Mouse (Mus musculus): ENCODE data around the gene Socs4.
"Not testable (repeated sequence)": the region's sequence is repeated elsewhere in the genome, so short reads cannot be mapped to it uniquely, and the experiment has no call there.

Gene Socs4

GRCm38 (mm10) chr14:47287021-47287420, 10.3 kb downstream of the Socs4 start:
- DNase-seq (ENCODE audit: low spot score): no peak

GRCm38 (mm10) chr14:47291772-47292171, 15.0 kb downstream of the Socs4 start:
- no peak for DNase-seq (ENCODE audit: low spot score)

- no peak for DNase-seq (ENCODE audit: low spot score)
These were observed 17.4 kb downstream of the Socs4 start for GRCm38 (mm10) chr14:47294136-47294535.

- DNase-seq (ENCODE audit: low spot score): no peak
These were observed 19.5 kb downstream of the Socs4 start for GRCm38 (mm10) chr14:47296232-47296631.

GRCm38 (mm10) chr14:47297785-47298407, 21.2 kb downstream of the Socs4 start, which contains the start of gene Mapk1ip1l:
Gene Mapk1ip1l (plus strand): TSS chr14:47298266.
- DNase-seq (ENCODE audit: low spot score): peak; percentile 78

GRCm38 (mm10) chr14:47298408-47298792, 21.7 kb downstream of the Socs4 start:
- no peak for DNase-seq (ENCODE audit: low spot score)

- DNase-seq (ENCODE audit: low spot score): peak; percentile 51
These were observed 22.1 kb downstream of the Socs4 start for GRCm38 (mm10) chr14:47298819-47299261.

GRCm38 (mm10) chr14:47302885-47303680, 26.4 kb downstream of the Socs4 start:
- no peak for DNase-seq (ENCODE audit: low spot score)

- DNase-seq (ENCODE audit: low spot score): no peak
These were observed 28.2 kb downstream of the Socs4 start for GRCm38 (mm10) chr14:47304814-47305405.

- no peak for DNase-seq (ENCODE audit: low spot score)
These were observed 29.2 kb downstream of the Socs4 start for GRCm38 (mm10) chr14:47305933-47306332.

GRCm38 (mm10) chr14:47307669-47308068, 30.9 kb downstream of the Socs4 start:
- no peak for DNase-seq (ENCODE audit: low spot score)

- DNase-seq (ENCODE audit: low spot score): no peak
These were observed 32.3 kb downstream of the Socs4 start for GRCm38 (mm10) chr14:47309061-47309460.

- no peak for DNase-seq (ENCODE audit: low spot score)
These were observed 33.8 kb downstream of the Socs4 start for GRCm38 (mm10) chr14:47310342-47311181.

- DNase-seq (ENCODE audit: low spot score): no peak
These were observed 42.6 kb downstream of the Socs4 start for GRCm38 (mm10) chr14:47319362-47319761.

- not testable (repeated sequence) for DNase-seq (ENCODE audit: low spot score)
These were observed 44.9 kb downstream of the Socs4 start for GRCm38 (mm10) chr14:47321581-47321980.

- no peak for DNase-seq (ENCODE audit: low spot score)
These were observed 49.4 kb downstream of the Socs4 start for GRCm38 (mm10) chr14:47325965-47326761.

GRCm38 (mm10) chr14:47327347-47327746, 50.6 kb downstream of the Socs4 start:
- DNase-seq (ENCODE audit: low spot score): peak; percentile 30

GRCm38 (mm10) chr14:47331920-47332319, 55.2 kb downstream of the Socs4 start:
- DNase-seq (ENCODE audit: low spot score): no peak

- DNase-seq (ENCODE audit: low spot score): peak; percentile 67
These were observed 58.1 kb downstream of the Socs4 start for GRCm38 (mm10) chr14:47334819-47335218.

GRCm38 (mm10) chr14:47335300-47335699, 58.6 kb downstream of the Socs4 start:
- no peak for DNase-seq (ENCODE audit: low spot score)

GRCm38 (mm10) chr14:47340231-47340925, 63.6 kb downstream of the Socs4 start:
- no peak for DNase-seq (ENCODE audit: low spot score)

Data from adipocyte (in vitro differentiated cells).